Mouse (Mus musculus): ENCODE data around the gene Zcchc17. TPM values are rescaled to one million over a fixed set of nuclear protein-coding genes. Genes with fewer than 3 reads are reported as not detected.

Zcchc17 gene
- polyA plus RNA-seq, 1 experiment from 2014 or later = 92.8 TPM

DNA sequence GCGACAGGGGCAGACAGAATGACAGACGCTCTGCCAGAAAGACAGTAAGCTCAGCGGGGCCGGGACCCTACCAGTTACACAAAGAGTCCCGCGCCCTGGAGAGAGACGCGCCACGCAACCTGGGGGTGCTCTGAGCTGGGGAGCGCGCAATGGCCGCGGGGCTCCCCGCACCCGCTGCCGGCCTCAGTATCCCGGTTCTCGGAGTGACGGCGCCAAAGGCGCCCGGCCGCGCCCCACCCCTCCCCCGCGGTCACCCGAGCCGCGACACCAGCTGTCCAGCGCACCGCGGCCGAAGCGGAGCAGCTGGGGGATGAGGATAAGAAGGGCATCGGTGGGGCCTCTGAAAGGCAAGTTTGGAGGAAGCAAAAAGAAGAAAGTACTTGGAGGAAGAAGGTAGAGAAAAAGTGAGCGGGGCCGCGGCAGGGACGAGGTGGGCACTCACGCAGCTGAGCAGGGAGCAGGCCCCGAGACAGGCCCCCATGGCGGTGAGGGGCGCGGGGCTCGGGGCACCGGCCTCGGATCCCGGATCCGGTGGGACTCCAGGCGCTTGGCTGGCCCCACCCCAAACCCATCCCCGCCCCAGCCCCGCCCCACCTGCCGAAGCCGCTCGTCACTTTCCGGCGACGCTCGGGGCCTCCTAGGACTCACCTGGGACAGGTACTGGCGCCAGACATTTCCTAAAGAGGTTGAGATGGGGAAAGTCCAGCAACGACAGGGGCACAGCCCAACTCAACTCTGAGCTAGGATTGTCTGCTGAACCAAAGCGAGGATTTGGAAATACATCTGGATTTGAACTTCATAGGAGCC lies 84.5 kb downstream of the Zcchc17 start:
- ATAC-seq (ENCODE audit: low FRiP score) = peak; percentile 49
- H3K4me2 ChIP-seq = peak overlapping the region; percentile 75
- peaks cover 37% of the 10 kb centered on the region for H3K4me1 ChIP-seq (replicated peaks)
- peak overlapping the region; percentile 72 for H3K4me3 ChIP-seq
- no peaks in the 10 kb centered on the region for H3K36me3 ChIP-seq
- 1% methylated on average over 62 of the region's 62 CpGs for WGBS
- 0 out of 2 replicates have a peak, but pooled peaks cover 4% of the 10 kb centered on the region for H3K27me3 ChIP-seq
- no peaks in the 10 kb centered on the region for H3K9me3 ChIP-seq
- H3K27ac ChIP-seq = peak overlapping the region; percentile 98
- peak overlapping the region; percentile 94 for H3K9ac ChIP-seq

GRCm38 (mm10) chr4:130274346-130275015 lies 85.3 kb downstream of the Zcchc17 start:
- H3K4me3 ChIP-seq = peak overlapping the region; percentile 72
- peak overlapping the region; percentile 75 for H3K4me2 ChIP-seq
- no peaks in the 10 kb centered on the region for H3K36me3 ChIP-seq
- no peaks in the 10 kb centered on the region for H3K9me3 ChIP-seq
- peaks cover 37% of the 10 kb centered on the region for H3K4me1 ChIP-seq (replicated peaks)
- H3K9ac ChIP-seq = peak overlapping the region; percentile 94
- peak overlapping the region; percentile 98 for H3K27ac ChIP-seq
- H3K27me3 ChIP-seq = 0 out of 2 replicates have a peak, but pooled peaks cover 4% of the 10 kb centered on the region
- under 1% methylated on average over 28 of the region's 29 CpGs for WGBS
- peak; percentile 76 for ATAC-seq (ENCODE audit: low FRiP score)

DNA sequence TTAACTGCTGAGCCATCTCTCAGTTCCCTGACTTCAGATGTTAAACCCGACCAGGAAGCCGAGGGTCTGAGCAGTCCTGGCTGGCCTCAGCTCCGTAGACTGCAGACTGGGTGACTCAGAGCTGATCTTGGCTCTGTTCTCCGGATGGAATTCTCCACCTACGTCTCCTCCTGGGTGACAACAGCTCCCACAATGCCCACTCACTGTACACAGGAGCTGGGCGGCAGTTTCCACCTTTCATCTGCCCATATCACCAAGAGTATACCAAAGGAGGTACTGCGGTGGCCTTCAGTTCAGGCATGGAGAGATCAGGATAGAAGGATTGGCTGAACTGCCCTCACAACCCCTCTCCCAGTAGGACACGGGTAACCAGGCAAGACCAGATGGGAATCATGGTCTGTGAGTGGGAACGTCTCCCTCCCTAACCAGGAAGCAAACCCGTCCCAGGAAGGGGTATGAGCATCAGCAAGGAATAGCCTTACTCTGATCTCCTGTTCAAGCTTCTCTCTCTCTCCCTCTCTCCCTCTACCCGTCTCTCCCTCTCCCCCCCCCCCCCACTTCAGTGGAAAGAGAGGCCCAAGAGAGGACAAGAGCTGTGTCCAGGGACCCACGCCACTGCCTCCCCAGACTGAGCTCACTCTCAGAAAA lies 85.9 kb downstream of the Zcchc17 start:
- WGBS = 3% methylated on average over 11 of the region's 12 CpGs

GRCm38 (mm10) chr4:130270611-130271347 lies 89.0 kb downstream of the Zcchc17 start:
- no peak for ATAC-seq (ENCODE audit: low FRiP score)
- H3K36me3 ChIP-seq = no peaks in the 10 kb centered on the region
- no peak overlapping the region for H3K4me3 ChIP-seq
- H3K4me1 ChIP-seq (replicated peaks) = peaks cover 48% of the 10 kb centered on the region
- no peak overlapping the region for H3K4me2 ChIP-seq
- 89% methylated on average over 6 of the region's 6 CpGs for WGBS
- no peak overlapping the region for H3K9ac ChIP-seq
- no peak overlapping the region; the same call in 1 of the 2 replicates for H3K27ac ChIP-seq
- no peaks in the 10 kb centered on the region for H3K27me3 ChIP-seq
- H3K9me3 ChIP-seq = no peaks in the 10 kb centered on the region

More for the DNA sequence above, 85.9 kb downstream of the Zcchc17 start:
- Histone ChIP-seq H3K4me1 (replicated peaks) (peaks cover 37% of the 10 kb centered on the region), H3K27ac (peak overlapping the region; percentile 98), H3K9ac (peak overlapping the region; percentile 94), H3K4me2 (peak overlapping the region; percentile 75), H3K4me3 (peak overlapping the region; percentile 72), H3K9me3 (no peaks in the 10 kb centered on the region), H3K36me3 (no peaks in the 10 kb centered on the region), H3K27me3 (0 out of 2 replicates have a peak, but pooled peaks cover 4% of the 10 kb centered on the region)
- ATAC-seq (ENCODE audit: low FRiP score) = 0 out of 2 replicates have a peak, but pooled peaks have one; percentile 9

GRCm38 (mm10) chr4:130270089-130270488 lies 89.7 kb downstream of the Zcchc17 start:
- no peak overlapping the region for H3K4me3 ChIP-seq
- no peak for ATAC-seq (ENCODE audit: low FRiP score)
- no peak overlapping the region for H3K4me2 ChIP-seq
- H3K27me3 ChIP-seq = no peaks in the 10 kb centered on the region
- 77% methylated on average over 8 of the region's 8 CpGs for WGBS
- H3K9ac ChIP-seq = no peak overlapping the region
- no peak overlapping the region for H3K27ac ChIP-seq
- no peaks in the 10 kb centered on the region for H3K36me3 ChIP-seq
- H3K9me3 ChIP-seq = no peaks in the 10 kb centered on the region
- H3K4me1 ChIP-seq (replicated peaks) = peaks cover 49% of the 10 kb centered on the region

DNA sequence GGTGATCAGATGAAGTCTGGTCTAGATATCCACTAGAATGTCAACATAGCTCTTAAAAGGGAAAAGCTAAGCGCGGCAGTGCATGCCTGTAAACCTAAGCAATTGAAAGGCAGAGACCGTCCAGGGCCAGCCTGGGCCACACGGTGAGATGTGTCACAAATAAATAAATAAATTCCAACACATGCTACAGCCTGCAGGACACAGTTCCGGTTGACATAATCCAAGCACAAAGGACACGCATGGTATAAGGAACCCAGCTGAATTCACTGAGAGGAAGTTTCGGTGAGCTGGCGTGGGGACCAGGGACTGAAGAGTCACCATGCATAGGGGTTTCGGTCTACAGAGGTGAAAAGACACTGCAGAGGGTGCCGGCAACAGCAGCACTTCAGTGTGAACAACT lies 91.0 kb downstream of the Zcchc17 start:
- 0 out of 2 replicates have a peak overlapping the region, but pooled peaks have one; percentile 5 for H3K27ac ChIP-seq
- H3K27me3 ChIP-seq = no peaks in the 10 kb centered on the region
- no peak overlapping the region for H3K9ac ChIP-seq
- peaks cover 6% of the 10 kb centered on the region for H3K36me3 ChIP-seq
- H3K4me2 ChIP-seq = no peak overlapping the region
- H3K4me1 ChIP-seq (replicated peaks) = peaks cover 58% of the 10 kb centered on the region
- WGBS = 91% methylated on average over 10 of the region's 10 CpGs
- H3K9me3 ChIP-seq = no peaks in the 10 kb centered on the region
- ATAC-seq (ENCODE audit: low FRiP score) = no peak
- no peak overlapping the region for H3K4me3 ChIP-seq

DNA sequence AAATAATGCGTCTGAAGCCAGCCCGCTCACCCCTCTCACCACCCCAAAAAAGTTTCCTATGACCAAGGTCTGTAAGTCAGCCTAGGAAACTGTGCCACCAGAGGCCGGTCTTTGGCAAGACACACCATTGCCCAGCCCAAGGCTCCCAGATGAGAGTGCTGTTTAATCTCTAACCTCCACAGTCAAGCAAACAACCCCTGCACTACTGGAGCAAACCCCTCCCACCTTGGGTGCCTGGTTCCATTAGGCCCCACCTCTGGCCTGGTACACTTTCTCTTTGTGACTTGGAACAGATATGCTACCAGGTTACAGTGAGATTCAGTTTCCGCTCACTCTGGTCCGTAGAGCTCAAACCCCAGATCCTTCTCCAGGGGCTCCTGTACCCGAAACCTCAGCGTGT lies 92.7 kb downstream of the Zcchc17 start:
- H3K27me3 ChIP-seq = no peaks in the 10 kb centered on the region
- 89% methylated on average over 7 of the region's 7 CpGs for WGBS
- no peak for ATAC-seq (ENCODE audit: low FRiP score)
- H3K4me3 ChIP-seq = no peak overlapping the region
- peaks cover 22% of the 10 kb centered on the region for H3K36me3 ChIP-seq
- no peak overlapping the region for H3K27ac ChIP-seq
- no peak overlapping the region for H3K4me2 ChIP-seq
- H3K4me1 ChIP-seq (replicated peaks) = peaks cover 41% of the 10 kb centered on the region
- H3K9ac ChIP-seq = no peak overlapping the region
- no peaks in the 10 kb centered on the region for H3K9me3 ChIP-seq

- Histone ChIP-seq H3K27me3 (no peaks in the 10 kb centered on the region), H3K4me2 (no peak overlapping the region), H3K36me3 (peaks cover 27% of the 10 kb centered on the region), H3K4me1 (replicated peaks) (peaks cover 37% of the 10 kb centered on the region), H3K9ac (no peak overlapping the region), H3K9me3 (no peaks in the 10 kb centered on the region), H3K27ac (no peak overlapping the region), H3K4me3 (no peak overlapping the region)
- no peak for ATAC-seq (ENCODE audit: low FRiP score)
- WGBS = 68% methylated on average over 9 of the region's 9 CpGs
These were observed 93.1 kb downstream of the Zcchc17 start for GRCm38 (mm10) chr4:130266601-130267000.

Other genes with a start within 250 kb of the Zcchc17 start
- 0.60 and 1.0 TPM in 2 replicates for gene Hcrtr1, start 220.6 kb downstream of the Zcchc17 start, polyA plus RNA-seq (2015; fragmentation: Nextera tagmentation; extraction: Ambion mirVana)
- gene Tinagl1, start 184.8 kb downstream of the Zcchc17 start, polyA plus RNA-seq (2015; fragmentation: Nextera tagmentation; extraction: Ambion mirVana) = 7.5 and 7.6 TPM in 2 replicates
- 0.67 and 1.4 TPM in 2 replicates for gene Gm853, start 137.5 kb downstream of the Zcchc17 start, polyA plus RNA-seq (2015; fragmentation: Nextera tagmentation; extraction: Ambion mirVana)
- 61.3 and 62.7 TPM in 2 replicates for gene Serinc2, start 80.7 kb downstream of the Zcchc17 start, polyA plus RNA-seq (2015; fragmentation: Nextera tagmentation; extraction: Ambion mirVana)
- 146 and 148 TPM in 2 replicates for gene Fabp3, start 51.3 kb downstream of the Zcchc17 start, polyA plus RNA-seq (2015; fragmentation: Nextera tagmentation; extraction: Ambion mirVana)
- gene Gm10570, start 51.3 kb downstream of the Zcchc17 start, polyA plus RNA-seq (2015; fragmentation: Nextera tagmentation; extraction: Ambion mirVana) = 0.71 and 0.73 TPM in 2 replicates
- gene Snrnp40, start 189 bp upstream of the Zcchc17 start, polyA plus RNA-seq (2015; fragmentation: Nextera tagmentation; extraction: Ambion mirVana) = 111 and 122 TPM in 2 replicates
- 9.5 and 10.2 TPM in 2 replicates for gene Nkain1, start 214.2 kb upstream of the Zcchc17 start, polyA plus RNA-seq (2015; fragmentation: Nextera tagmentation; extraction: Ambion mirVana)